Mouse (Mus musculus): Measurements from ENCODE around the gene Dtx4.

Gene Dtx4

GRCm38 (mm10) chr19:12417361-12417760 lies 83.9 kb downstream of the Dtx4 start, which contains the start of gene Olfr1441:
Olfr1441 (plus strand) TSS chr19:12417433.
- no peak for DNase-seq (ENCODE audit: low spot score)

Data from layer of hippocampus, adult 9-10 months (tissue).